Mouse (Mus musculus) forebrain, embryonic 15.5 days (tissue): Measurements from ENCODE around the gene Ptprd. TPM values are rescaled to one million over a fixed set of nuclear protein-coding genes. Genes with fewer than 3 reads are reported as not detected.

Experiments used
- ATAC-seq: fragments of 200-750 bp; cut with Nextera tagmentation; replicated peaks from 2 replicates; pipeline ENCODE4 v1.8.0; 2017; ENCODE audit warnings: mild to moderate bottlenecking, moderate TSS enrichment, moderate library complexity
- H3K27ac ChIP-seq: fragments of 300-500 bp; sonication (generic); replicated peaks from 2 replicates; pipeline ENCODE4 v1.5.1; 2015; ENCODE audit warnings: mild to moderate bottlenecking, inconsistent platforms
- H3K27me3 ChIP-seq: fragments of 300-500 bp; sonication (generic); 2 replicates; pipeline ENCODE4 v1.6.1; 2015; ENCODE audit warnings: inconsistent platforms
- H3K36me3 ChIP-seq: fragments of 300-500 bp; sonication (generic); 2 replicates; pipeline ENCODE4 v1.6.1; 2015; ENCODE audit warnings: mild to moderate bottlenecking, inconsistent platforms
- H3K4me1 ChIP-seq: fragments of 300-500 bp; sonication (generic); 2 replicates; pipeline ENCODE4 v1.6.1; 2015; ENCODE audit warnings: inconsistent platforms
- H3K4me2 ChIP-seq: fragments of 300-500 bp; sonication (generic); replicated peaks from 2 replicates; pipeline ENCODE4 v1.6.1; 2015; ENCODE audit warnings: mild to moderate bottlenecking, inconsistent platforms
- H3K4me3 ChIP-seq: fragments of 300-500 bp; sonication (generic); 2 replicates; pipeline ENCODE4 v1.5.1; 2015; ENCODE audit warnings: mild to moderate bottlenecking, inconsistent platforms
- H3K9ac ChIP-seq: fragments of 300-500 bp; sonication (generic); replicated peaks from 2 replicates; pipeline ENCODE4 v1.6.1; 2015; ENCODE audit warnings: mild to moderate bottlenecking, inconsistent platforms
- H3K9me3 ChIP-seq: fragments of 300-500 bp; sonication (generic); 2 replicates; pipeline ENCODE4 v1.6.1; 2016; ENCODE audit warnings: inconsistent platforms
- WGBS: fragments of 180-500 bp; shearing (Covaris S2); methylation state at CpG from one replicate; pipeline ENCODE4 v1.1.7; 2015; ENCODE audit warnings: mixed read lengths; 5-methylcytosine and 5-hydroxymethylcytosine counted together
- polyA plus RNA-seq: library from polyadenylated mRNA; unstranded; fragments of >200 nt; fragmentation: Nextera tagmentation; extraction: Ambion mirVana; gene quantifications from 2 replicates; pipeline ENCODE4 v1.2.1, GENCODE M21; 2015

Ptprd gene
- polyA plus RNA-seq, 1 experiment from 2014 or later, result 124 TPM

- no peak for ATAC-seq
- Histone ChIP-seq H3K36me3 (no peaks in the 10 kb centered on the region), H3K9me3 (no peaks in the 10 kb centered on the region), H3K4me1 (peaks cover 7% of the 10 kb centered on the region; the same call in 1 of the 2 replicates), H3K4me2 (no peak overlapping the region), H3K4me3 (no peak overlapping the region), H3K27me3 (no peaks in the 10 kb centered on the region), H3K27ac (no peak overlapping the region), H3K9ac (no peak overlapping the region)
- 23% methylated on average over 3 of the region's 3 CpGs for WGBS
These were observed 69.5 kb downstream of the Ptprd start for GRCm38 (mm10) chr4:78142088-78142766.

GRCm38 (mm10) chr4:78110898-78111297, 100.9 kb downstream of the Ptprd start:
- H3K27ac ChIP-seq, result no peak overlapping the region
- no peak overlapping the region for H3K9ac ChIP-seq
- no peaks in the 10 kb centered on the region for H3K4me1 ChIP-seq
- H3K4me2 ChIP-seq, result no peak overlapping the region
- H3K36me3 ChIP-seq, result no peaks in the 10 kb centered on the region
- WGBS, result 55% methylated on average over 3 of the region's 3 CpGs
- no peak for ATAC-seq
- no peak overlapping the region for H3K4me3 ChIP-seq
- no peaks in the 10 kb centered on the region for H3K9me3 ChIP-seq
- H3K27me3 ChIP-seq, result no peaks in the 10 kb centered on the region

- Histone ChIP-seq H3K36me3 (no peaks in the 10 kb centered on the region), H3K27me3 (no peaks in the 10 kb centered on the region), H3K9me3 (no peaks in the 10 kb centered on the region), H3K27ac (no peak overlapping the region), H3K4me1 (no peaks in the 10 kb centered on the region), H3K9ac (no peak overlapping the region), H3K4me3 (no peak overlapping the region), H3K4me2 (no peak overlapping the region)
- no peak for ATAC-seq
These were observed 114.2 kb downstream of the Ptprd start for GRCm38 (mm10) chr4:78097526-78097925.

- H3K9ac ChIP-seq, result no peak overlapping the region
- H3K27ac ChIP-seq, result no peak overlapping the region
- ATAC-seq, result peak; percentile 63; the same call in 1 of the 2 replicates
- H3K27me3 ChIP-seq, result no peaks in the 10 kb centered on the region
- H3K36me3 ChIP-seq, result no peaks in the 10 kb centered on the region
- H3K4me2 ChIP-seq, result no peak overlapping the region
- peaks cover 4% of the 10 kb centered on the region; the same call in 1 of the 2 replicates for H3K4me1 ChIP-seq
- H3K4me3 ChIP-seq, result no peak overlapping the region
- H3K9me3 ChIP-seq, result no peaks in the 10 kb centered on the region
These were observed 129.0 kb downstream of the Ptprd start for GRCm38 (mm10) chr4:78082744-78083143.

- Histone ChIP-seq H3K9ac (no peak overlapping the region), H3K4me1 (no peaks in the 10 kb centered on the region), H3K9me3 (no peaks in the 10 kb centered on the region), H3K27ac (no peak overlapping the region), H3K4me3 (no peak overlapping the region), H3K36me3 (no peaks in the 10 kb centered on the region), H3K27me3 (no peaks in the 10 kb centered on the region), H3K4me2 (no peak overlapping the region)
- ATAC-seq, result peak; percentile 84
These were observed 134.3 kb downstream of the Ptprd start for GRCm38 (mm10) chr4:78077499-78077898.

- H3K9me3 ChIP-seq, result no peaks in the 10 kb centered on the region
- peak overlapping the region; percentile 54; the same call in 1 of the 2 replicates for H3K27ac ChIP-seq
- H3K27me3 ChIP-seq, result no peaks in the 10 kb centered on the region
- peak; percentile 69 for ATAC-seq
- H3K9ac ChIP-seq, result no peak overlapping the region
- H3K4me3 ChIP-seq, result no peak overlapping the region
- no peaks in the 10 kb centered on the region for H3K36me3 ChIP-seq
- no peaks in the 10 kb centered on the region for H3K4me1 ChIP-seq
- H3K4me2 ChIP-seq, result no peak overlapping the region
- WGBS, result 54% methylated on average over 1 of the region's 1 CpGs
These were observed 134.7 kb downstream of the Ptprd start for GRCm38 (mm10) chr4:78077087-78077486.

- no peaks in the 10 kb centered on the region for H3K36me3 ChIP-seq
- ATAC-seq, result no peak
- H3K4me3 ChIP-seq, result no peak overlapping the region
- no peaks in the 10 kb centered on the region for H3K4me1 ChIP-seq
- no peaks in the 10 kb centered on the region for H3K27me3 ChIP-seq
- no peaks in the 10 kb centered on the region for H3K9me3 ChIP-seq
- 85% methylated on average over 5 of the region's 5 CpGs for WGBS
- no peak overlapping the region for H3K27ac ChIP-seq
- no peak overlapping the region for H3K4me2 ChIP-seq
- H3K9ac ChIP-seq, result no peak overlapping the region
These were observed 173.4 kb downstream of the Ptprd start for GRCm38 (mm10) chr4:78038401-78038800.

DNA sequence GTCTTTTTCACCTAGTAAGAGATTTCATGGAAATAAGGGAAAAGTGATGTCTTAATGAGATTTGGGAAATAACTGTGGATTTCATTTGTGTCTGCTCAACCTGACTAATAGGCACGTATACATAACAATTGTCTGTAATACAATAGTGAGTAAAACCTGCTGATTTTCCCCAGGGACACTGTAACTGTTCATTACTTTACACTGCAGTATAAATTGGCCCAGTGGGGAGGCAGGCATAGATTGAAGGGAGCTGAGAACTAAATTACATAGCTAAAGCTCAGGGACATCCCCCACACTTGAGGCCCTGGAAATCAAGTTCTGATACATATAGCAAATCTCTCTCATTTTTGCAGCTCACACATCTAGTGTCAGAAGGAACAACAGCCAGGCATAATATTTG, 209.7 kb downstream of the Ptprd start:
- no peak for ATAC-seq

GRCm38 (mm10) chr4:77992709-77993108, 219.1 kb downstream of the Ptprd start:
- 55% methylated on average over 4 of the region's 4 CpGs for WGBS
- ATAC-seq, result no peak
- H3K9ac ChIP-seq, result no peak overlapping the region

More for the DNA sequence above, 209.7 kb downstream of the Ptprd start:
- no peak overlapping the region for H3K4me2 ChIP-seq
- no peaks in the 10 kb centered on the region for H3K27me3 ChIP-seq
- WGBS, result 9% methylated on average over 1 of the region's 1 CpGs
- H3K4me1 ChIP-seq, result no peaks in the 10 kb centered on the region
- no peaks in the 10 kb centered on the region for H3K9me3 ChIP-seq
- no peak overlapping the region for H3K9ac ChIP-seq
- no peaks in the 10 kb centered on the region for H3K36me3 ChIP-seq
- H3K27ac ChIP-seq, result no peak overlapping the region
- H3K4me3 ChIP-seq, result no peak overlapping the region

GRCm38 (mm10) chr4:77982094-77982493, 229.7 kb downstream of the Ptprd start:
- no peaks in the 10 kb centered on the region for H3K36me3 ChIP-seq
- no peaks in the 10 kb centered on the region for H3K9me3 ChIP-seq
- 0 out of 2 replicates have a peak overlapping the region, but pooled peaks have one; percentile 31 for H3K27ac ChIP-seq
- H3K27me3 ChIP-seq, result no peaks in the 10 kb centered on the region
- no peak overlapping the region for H3K9ac ChIP-seq
- H3K4me1 ChIP-seq, result peaks cover 7% of the 10 kb centered on the region; the same call in 1 of the 2 replicates
- ATAC-seq, result peak; percentile 71; the same call in 1 of the 2 replicates
- H3K4me2 ChIP-seq, result no peak overlapping the region
- no peak overlapping the region for H3K4me3 ChIP-seq
- 59% methylated on average over 4 of the region's 4 CpGs for WGBS

More at GRCm38 (mm10) chr4:77992709-77993108, 219.1 kb downstream of the Ptprd start:
- Histone ChIP-seq H3K27ac (peak overlapping the region; percentile 37; the same call in 1 of the 2 replicates), H3K4me2 (no peak overlapping the region), H3K4me3 (no peak overlapping the region), H3K9me3 (no peaks in the 10 kb centered on the region), H3K27me3 (no peaks in the 10 kb centered on the region), H3K36me3 (no peaks in the 10 kb centered on the region), H3K4me1 (no peaks in the 10 kb centered on the region)

DNA sequence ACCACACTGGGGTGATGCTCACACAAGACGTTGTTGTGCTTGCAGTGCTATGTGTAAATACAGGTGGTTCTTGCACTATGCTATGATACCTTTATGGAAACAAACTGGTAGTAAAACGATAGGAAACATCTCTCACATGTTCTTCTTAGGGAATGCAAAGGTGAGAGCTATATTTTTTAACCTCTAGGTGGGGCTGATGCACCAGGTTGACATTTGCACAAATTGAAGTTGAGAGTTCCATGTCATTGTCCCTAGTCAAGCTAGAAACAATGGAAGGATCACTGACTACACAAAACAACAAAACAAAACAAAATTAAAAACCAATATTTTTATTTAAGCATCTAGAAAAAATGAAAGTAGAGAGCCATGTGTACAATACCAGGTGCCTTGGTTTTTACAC, 250.1 kb downstream of the Ptprd start:
- Histone ChIP-seq H3K4me1 (no peaks in the 10 kb centered on the region), H3K4me2 (no peak overlapping the region), H3K4me3 (no peak overlapping the region), H3K9ac (no peak overlapping the region), H3K27ac (no peak overlapping the region), H3K27me3 (no peaks in the 10 kb centered on the region), H3K36me3 (no peaks in the 10 kb centered on the region), H3K9me3 (no peaks in the 10 kb centered on the region)
- WGBS, result 23% methylated on average over 2 of the region's 2 CpGs
- ATAC-seq, result no peak

DNA sequence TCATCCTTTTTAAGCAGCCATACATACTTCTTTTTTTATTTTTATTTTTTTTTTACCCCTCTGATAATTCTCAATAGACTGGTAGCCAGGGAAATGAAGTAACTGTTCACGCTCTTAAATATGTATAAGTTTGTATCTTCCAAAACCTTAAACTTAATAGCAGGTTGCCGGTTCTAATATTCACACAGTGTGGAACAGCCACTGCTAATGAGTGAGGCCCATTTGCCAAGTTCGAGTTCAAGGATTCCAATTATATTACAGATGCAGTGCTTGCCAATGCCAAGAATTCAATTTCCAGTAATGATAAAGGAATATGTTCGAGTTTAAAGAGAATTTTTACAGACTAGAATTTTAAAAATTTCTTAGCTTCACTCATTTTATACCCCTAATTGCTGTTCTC, 322.3 kb downstream of the Ptprd start:
- H3K4me1 ChIP-seq, result no peaks in the 10 kb centered on the region
- peak; percentile 66 for ATAC-seq
- H3K4me3 ChIP-seq, result no peak overlapping the region
- 59% methylated on average over 4 of the region's 4 CpGs for WGBS
- no peak overlapping the region for H3K4me2 ChIP-seq
- no peaks in the 10 kb centered on the region for H3K9me3 ChIP-seq
- no peaks in the 10 kb centered on the region for H3K27me3 ChIP-seq
- no peak overlapping the region for H3K9ac ChIP-seq
- no peaks in the 10 kb centered on the region for H3K36me3 ChIP-seq
- no peak overlapping the region for H3K27ac ChIP-seq

GRCm38 (mm10) chr4:77880213-77880612, 331.5 kb downstream of the Ptprd start:
- Histone ChIP-seq H3K27ac (no peak overlapping the region), H3K9ac (no peak overlapping the region), H3K4me3 (no peak overlapping the region), H3K4me2 (no peak overlapping the region), H3K4me1 (no peaks in the 10 kb centered on the region), H3K9me3 (no peaks in the 10 kb centered on the region), H3K27me3 (no peaks in the 10 kb centered on the region), H3K36me3 (no peaks in the 10 kb centered on the region)
- 45% methylated on average over 2 of the region's 2 CpGs for WGBS
- ATAC-seq, result no peak
